Mouse (Mus musculus) thymus, postnatal 25 days (tissue): ENCODE results near the gene Crmp1.

Experiments used
- DNase-seq: peaks from one replicate; pipeline ENCODE4 v3.0.0; 2022

The Crmp1 gene

DNA sequence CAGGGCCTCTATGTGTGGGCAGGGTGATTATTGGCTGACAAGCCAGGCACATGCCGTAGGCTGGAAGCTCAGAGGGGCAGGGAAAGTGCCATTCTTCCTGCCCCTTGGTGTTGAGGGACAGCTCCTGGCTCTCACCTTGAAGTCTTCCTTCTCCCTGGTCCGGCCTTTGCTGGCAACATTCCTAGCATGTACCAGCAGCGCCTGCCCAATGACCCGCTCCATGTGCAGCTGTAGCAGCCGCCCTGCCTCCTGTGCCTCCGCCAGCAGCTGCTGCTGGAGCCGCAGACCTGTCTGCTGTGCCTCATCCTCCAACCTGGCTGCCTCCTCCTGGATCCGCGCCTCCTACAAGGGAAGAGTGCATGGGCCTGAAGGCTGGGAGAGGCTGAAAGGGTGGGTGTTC is 68.3 kb downstream of the Crmp1 start:
- no peak for DNase-seq

DNA sequence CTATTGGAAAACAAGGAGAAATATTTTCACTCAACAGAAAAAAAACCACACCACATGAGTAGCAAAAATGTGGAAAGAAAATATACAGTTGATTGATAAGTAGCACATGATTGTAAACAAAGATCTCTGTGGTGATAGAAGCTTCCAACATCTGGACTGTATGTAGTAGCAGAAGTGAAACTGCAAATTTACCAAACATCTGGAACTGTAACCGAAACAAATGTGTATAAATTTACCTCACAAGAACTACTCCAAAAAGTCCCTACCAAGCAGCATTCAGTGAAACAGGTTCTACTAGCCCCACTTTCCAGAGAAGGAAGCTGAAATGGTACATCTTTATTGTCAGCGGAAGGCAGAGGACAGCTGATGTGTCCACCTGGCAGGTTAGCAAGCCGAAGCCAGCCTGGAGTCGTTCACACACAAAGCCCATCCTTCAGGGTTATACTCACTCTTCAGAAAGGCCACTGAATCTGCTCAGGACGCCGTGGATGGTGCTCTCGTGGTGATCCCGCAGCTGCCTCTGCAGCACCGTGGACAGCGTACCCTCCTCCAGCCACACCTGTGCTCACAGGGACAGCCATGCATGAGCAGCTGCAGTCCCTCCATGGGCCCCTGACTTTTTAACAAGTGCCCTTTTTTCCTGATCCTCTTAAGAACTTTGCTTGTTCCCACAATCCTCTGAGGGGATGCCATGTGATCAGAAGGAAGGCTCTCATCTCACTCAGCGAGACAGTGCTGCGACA is 71.4 kb downstream of the Crmp1 start:
- no peak for DNase-seq

DNA sequence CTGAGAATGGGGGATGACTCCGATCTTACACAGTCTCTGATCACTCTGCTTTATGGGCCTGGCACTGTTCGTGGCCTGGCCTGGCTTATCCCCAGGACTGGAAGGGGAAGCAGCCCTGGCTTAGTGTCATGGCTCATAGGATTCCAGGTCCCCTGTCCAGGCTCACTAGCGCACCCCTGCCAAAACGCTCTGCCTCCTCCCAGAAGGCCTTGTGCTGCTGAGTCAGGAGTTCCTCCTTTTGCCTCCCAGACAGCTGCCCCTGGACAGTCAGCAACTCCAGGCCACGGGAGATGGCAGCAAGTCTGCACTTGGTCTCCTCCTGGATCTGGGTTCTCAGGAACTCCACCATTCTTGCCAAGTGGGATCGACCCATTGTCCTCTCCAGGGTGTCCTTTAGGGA is 77.0 kb downstream of the Crmp1 start:
- DNase-seq, result no peak

DNA sequence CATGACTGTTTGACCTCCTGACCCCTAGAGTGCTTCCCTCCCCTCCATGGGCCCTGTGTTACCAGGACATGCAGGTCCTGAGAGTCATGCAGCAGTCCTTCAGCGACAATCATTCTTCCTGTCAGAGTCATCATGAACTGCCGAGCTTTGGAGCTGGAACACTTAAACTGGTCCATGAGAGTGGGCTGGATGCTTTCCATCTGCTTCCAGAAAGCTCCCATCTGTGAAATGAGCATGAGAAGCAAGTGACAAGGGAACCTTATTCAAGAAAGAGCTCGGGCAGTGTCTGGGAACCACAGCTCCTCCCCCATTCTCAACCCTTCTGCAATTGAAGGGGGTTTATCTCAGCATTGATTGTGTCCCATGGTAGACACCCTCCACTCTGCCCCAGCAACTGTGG is 78.4 kb downstream of the Crmp1 start:
- DNase-seq, result no peak

DNA sequence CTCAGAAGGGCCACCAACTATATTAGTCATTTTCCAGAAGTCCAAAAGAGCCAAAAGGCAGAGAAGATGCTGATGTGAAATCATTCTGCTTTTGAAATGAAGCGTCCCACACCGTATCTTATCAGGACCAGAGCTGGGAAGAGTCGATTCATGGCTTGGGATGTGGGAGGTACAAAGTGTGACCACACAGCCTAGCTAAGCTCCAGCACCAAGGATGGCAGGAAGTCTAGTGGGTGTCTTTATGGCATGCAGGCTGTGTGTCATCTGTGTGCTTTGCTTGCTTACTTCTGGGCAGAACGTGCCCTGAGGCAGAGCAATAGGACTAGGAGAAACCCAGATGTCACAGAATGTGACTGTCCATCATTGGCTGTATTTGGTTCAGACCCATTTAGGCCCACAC is 79.0 kb downstream of the Crmp1 start:
- DNase-seq, result no peak

DNA sequence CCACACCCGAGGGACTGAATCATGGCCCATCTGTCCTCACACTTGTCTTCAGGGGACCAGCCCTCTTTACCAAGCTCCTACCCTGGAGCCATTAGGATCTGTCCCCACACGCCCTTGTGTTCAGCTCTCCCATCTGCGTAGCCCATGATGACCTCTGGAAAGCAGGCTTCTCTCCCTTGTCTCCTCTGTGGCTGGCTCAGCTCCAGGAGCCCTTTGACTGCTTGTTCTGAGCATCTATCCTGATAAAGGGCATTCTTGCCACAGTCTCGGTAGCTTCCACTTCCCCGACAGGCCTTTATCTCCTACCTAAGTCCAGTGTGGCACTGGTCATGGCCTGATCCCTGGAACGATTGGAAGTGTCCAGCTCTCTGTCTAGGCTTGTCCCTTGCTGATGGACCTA is 84.9 kb downstream of the Crmp1 start:
- no peak for DNase-seq

DNA sequence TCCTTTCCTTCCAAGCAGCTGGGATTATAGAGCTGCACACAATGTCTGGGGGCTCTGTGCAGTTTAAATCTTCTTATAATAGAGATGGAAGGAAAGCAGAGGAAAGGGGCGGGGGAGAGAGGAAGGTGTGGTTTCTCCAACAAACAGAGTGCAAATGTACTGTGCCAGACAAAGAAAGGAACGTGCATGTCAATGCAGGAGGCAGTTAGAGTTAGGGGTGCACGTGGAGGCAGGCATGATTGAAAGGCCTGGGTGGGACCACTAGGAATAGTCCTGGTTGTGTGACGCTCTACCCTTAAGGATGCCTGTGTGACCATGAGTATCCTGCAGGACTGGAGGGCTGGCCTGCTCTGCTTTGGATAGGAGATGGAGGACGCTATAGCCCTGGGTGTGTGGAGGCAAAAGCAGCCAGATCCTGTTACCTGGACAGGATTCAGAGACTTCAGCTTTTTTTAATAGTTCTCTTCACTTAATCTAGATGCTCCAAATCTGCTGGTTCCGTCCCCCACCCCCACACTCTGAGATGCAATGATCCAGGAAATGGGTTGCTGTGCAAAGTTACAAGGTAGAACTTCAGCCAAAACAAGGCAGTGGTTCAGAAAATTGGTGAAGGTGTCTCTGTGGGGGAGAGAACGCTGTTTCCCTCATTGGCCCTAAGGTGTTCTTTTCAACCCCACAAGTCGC is 88.9 kb downstream of the Crmp1 start:
- DNase-seq, result no peak

DNA sequence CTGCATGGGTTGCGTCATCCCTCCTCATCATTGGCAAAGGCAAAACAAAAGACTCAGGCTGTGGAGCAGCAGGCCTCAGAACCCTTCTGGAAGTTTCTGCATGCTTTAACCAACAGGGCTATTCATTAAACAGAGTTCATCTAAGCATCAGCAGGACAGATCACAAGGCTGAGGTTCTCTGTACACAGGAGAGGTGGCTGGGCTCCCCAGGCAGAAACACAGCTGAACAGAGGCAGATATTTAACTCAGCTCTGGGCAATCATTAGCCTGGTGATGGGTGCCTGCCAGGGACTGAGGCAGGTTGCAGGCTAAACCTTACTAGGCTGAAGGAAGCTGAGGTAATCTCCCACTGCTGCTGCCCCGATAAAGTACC is 89.4 kb downstream of the Crmp1 start:
- DNase-seq, result no peak

DNA sequence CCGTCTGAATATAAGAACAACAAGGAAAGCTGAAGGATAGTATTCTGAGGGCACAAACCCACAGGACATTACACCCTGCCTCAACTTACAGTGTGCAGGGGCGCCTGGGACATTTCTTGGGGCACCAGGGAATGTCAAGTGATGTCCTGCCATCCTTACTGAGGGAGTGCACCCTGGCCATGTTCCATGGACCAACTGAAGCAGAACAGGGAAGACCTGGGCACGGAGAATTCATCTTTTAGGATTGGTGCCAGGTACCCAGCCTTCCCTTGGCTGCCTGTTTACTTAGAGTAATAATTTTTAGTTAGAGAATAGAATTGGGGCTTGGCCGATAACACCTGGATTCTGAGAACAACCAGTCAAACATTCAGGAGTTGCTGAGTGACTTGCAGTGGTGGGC is 90.3 kb downstream of the Crmp1 start:
- no peak for DNase-seq

DNA sequence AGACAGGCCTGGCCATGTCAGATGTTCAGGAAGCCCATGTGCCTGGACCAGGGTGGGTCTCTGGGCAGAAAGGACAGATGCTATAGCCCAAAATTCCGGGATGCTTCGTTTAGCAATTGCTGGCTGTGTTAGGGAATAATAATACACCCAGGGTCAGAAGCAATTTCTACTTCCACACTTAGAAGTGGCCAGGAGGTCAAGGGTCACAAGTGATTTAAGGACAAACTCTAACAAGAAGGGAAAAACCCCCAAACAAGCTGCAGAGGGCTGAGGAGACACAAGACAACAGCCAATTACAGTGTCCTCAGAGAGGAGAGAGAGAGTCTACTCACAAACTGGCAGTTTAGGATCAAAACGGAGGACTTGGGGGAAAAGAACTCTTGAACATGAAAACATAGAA is 93.3 kb downstream of the Crmp1 start:
- DNase-seq, result no peak

DNA sequence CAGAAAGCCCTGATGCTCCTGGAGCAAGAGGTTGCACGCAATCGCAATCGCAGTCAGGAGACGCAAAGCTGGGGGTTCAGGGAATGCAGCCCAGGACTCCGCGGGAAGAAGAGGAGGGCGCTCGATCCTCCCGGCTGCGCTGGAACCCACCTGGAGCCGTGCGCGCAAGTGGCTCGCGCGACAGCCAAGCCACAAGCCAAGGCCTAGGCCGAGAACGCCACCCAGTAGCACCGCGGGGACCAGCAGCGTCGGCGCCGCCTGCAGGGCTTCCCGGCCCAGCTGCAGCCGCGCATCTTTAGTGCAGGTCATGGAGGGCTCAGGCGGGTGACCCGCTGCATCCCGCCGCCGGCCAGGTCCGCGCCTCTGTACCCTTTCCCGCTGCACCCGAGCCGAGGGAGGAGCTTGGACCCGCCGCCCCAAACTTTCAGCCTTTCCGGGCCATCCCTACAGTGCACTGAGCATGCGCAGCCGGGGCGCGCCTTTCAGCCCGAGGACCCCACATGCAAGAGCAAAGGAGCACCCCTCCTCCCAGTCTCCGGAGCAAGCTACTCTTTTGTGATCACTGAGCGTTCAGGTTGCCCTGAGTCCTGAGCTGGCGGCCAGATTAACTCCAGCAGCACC is 94.9 kb downstream of the Crmp1 start, which contains the start of gene Evc:
TSS of gene Evc (minus strand) at position 410 of the 621 bp plus-strand sequence.
- DNase-seq, result no peak

DNA sequence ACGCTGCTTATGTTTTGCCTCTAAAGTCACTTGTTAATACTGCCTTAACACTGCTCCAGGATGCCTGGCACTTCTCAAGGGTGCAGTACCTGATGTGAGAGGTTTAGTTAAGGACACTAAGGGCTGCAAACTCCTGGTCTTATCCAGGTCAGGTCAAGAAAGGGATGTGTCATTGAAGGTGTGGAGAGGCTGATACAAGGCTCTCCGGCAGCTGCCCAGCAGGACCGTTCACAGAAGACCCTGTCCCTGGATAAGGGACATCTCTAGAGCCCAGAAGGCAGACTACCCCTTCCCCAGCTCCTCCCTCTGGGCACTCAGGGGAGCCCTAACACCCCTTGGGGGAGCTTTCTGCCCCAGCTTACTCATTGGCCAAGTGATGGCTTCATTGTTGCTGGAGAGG is 96.0 kb downstream of the Crmp1 start:
- DNase-seq, result no peak

DNA sequence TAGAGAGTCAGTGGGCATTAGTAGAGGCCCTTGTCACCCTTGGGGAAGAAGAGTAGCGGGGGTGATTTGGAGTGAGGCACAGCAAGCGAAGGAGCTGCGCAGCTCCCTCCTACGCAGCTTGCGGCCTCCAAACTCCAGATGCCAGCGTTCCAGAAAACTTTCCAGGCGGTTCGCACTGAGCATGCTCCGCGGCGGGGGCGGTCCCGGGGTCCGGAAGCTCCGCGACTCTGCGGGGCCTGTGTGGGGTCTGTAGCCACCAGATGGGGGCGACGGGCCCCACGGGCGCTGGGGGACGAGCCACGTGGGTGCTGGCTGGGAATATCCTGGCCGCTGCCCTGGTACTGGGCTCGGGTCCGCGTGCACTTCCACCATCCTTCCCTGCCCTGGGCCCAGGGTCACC is 96.5 kb downstream of the Crmp1 start, which contains the start of gene Evc2:
TSS of gene Evc2 (plus strand) at position 212 of the 400 bp plus-strand sequence.
- no peak for DNase-seq
